Mouse (Mus musculus) hindbrain, postnatal 0 days (tissue): ENCODE results near the gene Amd1. TPM values are rescaled to one million over a fixed set of nuclear protein-coding genes. Genes with fewer than 3 reads are reported as not detected.

Experiments
- ATAC-seq: fragments of 200-750 bp; cut with Nextera tagmentation; 2 replicates; pipeline ENCODE4 v1.8.0; 2017; ENCODE audit warnings: mild to moderate bottlenecking, moderate TSS enrichment, moderate library complexity
- DNase-seq: peaks from one replicate; pipeline ENCODE4 v3.0.0-alpha.2; 2015; ENCODE audit warnings: low spot score
- H3K27ac ChIP-seq: fragments of 300-500 bp; sonication (generic); 2 replicates; pipeline ENCODE4 v1.5.1; 2014; ENCODE audit warnings: mild to moderate bottlenecking
- H3K27me3 ChIP-seq: fragments of 300-500 bp; sonication (generic); 2 replicates; pipeline ENCODE4 v1.6.1; 2014; ENCODE audit warnings: low read length, mixed read lengths; ENCODE audit not compliant: insufficient read depth
- H3K36me3 ChIP-seq: fragments of 300-500 bp; sonication (generic); 2 replicates; pipeline ENCODE4 v1.6.1; 2014; ENCODE audit warnings: low read length, mixed read lengths; ENCODE audit not compliant: insufficient read depth
- H3K4me1 ChIP-seq: fragments of 300-500 bp; sonication (generic); 2 replicates; pipeline ENCODE4 v1.6.1; 2014; ENCODE audit warnings: antibody characterized with exemption, low read length, mixed read lengths; ENCODE audit not compliant: insufficient read depth
- H3K4me2 ChIP-seq: fragments of 300-500 bp; sonication (generic); 2 replicates; pipeline ENCODE4 v1.6.1; 2014; ENCODE audit warnings: low read depth, mild to moderate bottlenecking, low read length, moderate library complexity, mixed read lengths
- H3K4me3 ChIP-seq: fragments of 300-500 bp; sonication (generic); 2 replicates; pipeline ENCODE4 v1.5.1; 2014; ENCODE audit warnings: low read length
- H3K9ac ChIP-seq: fragments of 300-500 bp; sonication (generic); replicated peaks from 2 replicates; pipeline ENCODE4 v1.6.1; 2014; ENCODE audit warnings: mild to moderate bottlenecking, low read length, moderate library complexity, mixed read lengths
- H3K9me3 ChIP-seq: fragments of 300-500 bp; sonication (generic); 2 replicates; pipeline ENCODE4 v1.6.1; 2016; ENCODE audit warnings: low read length, mixed read lengths
- CTCF ChIP-seq: IDR thresholded peaks from 2 replicates; pipeline ENCODE4 v1.5.1; 2016; ENCODE audit warnings: antibody characterized with exemption, control low read depth, low read depth
- WGBS: fragments of 180-500 bp; shearing (Covaris S2); extraction: QIAGEN DNeasy Blood & Tissue Kit; methylation state at CpG from one replicate; pipeline ENCODE4 v1.1.7; 2014; 5-methylcytosine and 5-hydroxymethylcytosine counted together
- polyA plus RNA-seq: library from polyadenylated mRNA; unstranded; fragments of >200 nt; fragmentation: Nextera tagmentation; extraction: Ambion mirVana; gene quantifications from 2 replicates; pipeline ENCODE4 v1.2.1, GENCODE M21; 2015
- total RNA-seq: library from RNA; depleted of rRNA; stranded (reverse); fragments of >200 nt; gene quantifications from 2 replicates; pipeline ENCODE4 v1.2.3, GENCODE M21; 2014

Gene Amd1
- total and polyA plus RNA-seq, 2 experiments from 2014 or later = 30.6 to 57.5 TPM

DNA sequence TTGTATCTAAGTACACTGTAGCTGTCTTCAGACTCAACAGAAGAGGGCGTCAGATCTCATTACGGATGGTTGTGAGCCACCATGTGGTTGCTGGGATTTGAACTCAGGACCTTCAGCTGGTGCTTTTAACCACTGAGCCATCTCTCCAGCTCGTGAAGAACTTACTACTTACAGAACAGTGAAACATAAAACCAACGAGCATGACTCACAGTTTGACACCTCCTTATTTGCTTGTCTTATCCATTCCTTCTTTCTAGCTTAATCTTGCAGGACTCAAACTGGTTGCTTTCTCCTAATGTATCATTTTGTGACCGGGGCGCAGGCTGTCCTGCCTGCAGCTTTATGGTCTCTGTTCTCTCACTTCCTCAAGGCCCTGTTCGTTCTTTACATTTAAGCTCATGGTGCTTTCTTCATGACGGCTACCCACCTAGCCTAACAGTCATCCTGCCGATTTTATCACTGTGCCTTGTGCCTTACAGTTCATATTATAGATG, 45.5 kb upstream of the Amd1 start:
- 82% methylated on average over 9 of the region's 9 CpGs for WGBS
- DNase-seq = no peak
- ATAC-seq = no peak
- TF ChIP-seq CTCF = no peak
- no peaks in the 10 kb centered on the region for H3K27me3 ChIP-seq
- no peaks in the 10 kb centered on the region for H3K36me3 ChIP-seq
- H3K4me2 ChIP-seq = 0 out of 2 replicates have a peak overlapping the region, but pooled peaks have one; percentile 69
- H3K9ac ChIP-seq = no peak overlapping the region
- no peaks in the 10 kb centered on the region for H3K9me3 ChIP-seq
- no peak overlapping the region for H3K27ac ChIP-seq
- H3K4me3 ChIP-seq = no peak overlapping the region
- H3K4me1 ChIP-seq = no peaks in the 10 kb centered on the region

DNA sequence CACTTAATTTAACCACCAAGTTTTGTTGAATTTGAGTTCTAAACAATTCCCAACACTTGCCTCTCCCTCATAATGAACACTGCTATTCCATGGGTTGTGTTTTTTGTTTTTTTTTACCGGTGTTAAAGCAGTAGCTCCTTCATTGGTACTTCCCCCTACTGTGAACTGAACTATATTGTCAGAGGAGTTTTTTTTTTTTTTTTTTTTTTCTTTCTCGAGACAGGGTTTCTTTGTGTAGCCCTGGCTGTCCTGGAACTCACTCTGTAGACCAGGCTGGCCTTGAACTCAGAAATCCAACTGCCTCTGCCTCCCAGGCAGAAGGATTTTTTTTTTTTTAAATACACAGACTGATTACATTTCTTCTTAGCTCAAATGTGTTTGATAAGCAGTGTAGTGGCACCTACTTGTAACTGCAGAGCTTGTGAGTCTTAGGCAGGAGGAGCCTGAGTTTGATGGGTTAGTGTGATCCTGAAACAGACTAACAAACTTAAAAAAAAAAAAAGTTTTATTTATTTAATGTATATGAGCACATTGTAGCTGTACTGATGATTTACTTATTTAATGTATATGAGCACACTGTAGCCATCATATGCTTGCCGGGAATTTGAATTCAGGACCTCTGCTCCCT, 44.9 kb upstream of the Amd1 start:
- no peak for DNase-seq
- no peak for TF ChIP-seq CTCF
- no peaks in the 10 kb centered on the region for H3K9me3 ChIP-seq
- no peak overlapping the region for H3K27ac ChIP-seq
- no peak overlapping the region for H3K9ac ChIP-seq
- no peak overlapping the region for H3K4me3 ChIP-seq
- H3K4me2 ChIP-seq = no peak overlapping the region
- ATAC-seq = no peak
- no peaks in the 10 kb centered on the region for H3K27me3 ChIP-seq
- WGBS = 88% methylated on average over 3 of the region's 3 CpGs
- no peaks in the 10 kb centered on the region for H3K4me1 ChIP-seq
- no peaks in the 10 kb centered on the region for H3K36me3 ChIP-seq

DNA sequence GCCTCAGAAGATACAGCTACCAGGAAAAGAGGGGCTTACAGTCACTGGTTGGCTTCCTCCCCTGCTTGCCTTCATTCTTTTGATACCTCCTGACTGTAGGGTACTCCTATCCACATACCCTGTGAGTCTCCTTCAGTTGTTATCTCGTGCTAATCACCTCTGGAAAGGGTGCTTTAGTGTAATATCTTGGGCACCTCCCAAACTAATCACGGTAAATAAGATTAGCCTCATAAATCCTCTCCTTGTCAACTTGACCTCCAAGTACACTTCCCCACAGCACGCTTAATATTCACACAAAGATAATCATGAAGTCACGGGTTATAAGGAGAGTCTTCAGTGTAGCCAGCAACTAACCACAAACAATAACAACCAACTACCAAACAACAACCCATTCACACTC, 40.0 kb upstream of the Amd1 start:
- no peak for DNase-seq
- 73% methylated on average over 4 of the region's 4 CpGs for WGBS
- no peak overlapping the region for H3K4me3 ChIP-seq
- no peak overlapping the region for H3K9ac ChIP-seq
- H3K27ac ChIP-seq = no peak overlapping the region
- no peaks in the 10 kb centered on the region for H3K36me3 ChIP-seq
- no peak for ATAC-seq
- H3K4me1 ChIP-seq = no peaks in the 10 kb centered on the region
- H3K27me3 ChIP-seq = no peaks in the 10 kb centered on the region
- H3K4me2 ChIP-seq = no peak overlapping the region
- TF ChIP-seq CTCF = no peak
- no peaks in the 10 kb centered on the region for H3K9me3 ChIP-seq

DNA sequence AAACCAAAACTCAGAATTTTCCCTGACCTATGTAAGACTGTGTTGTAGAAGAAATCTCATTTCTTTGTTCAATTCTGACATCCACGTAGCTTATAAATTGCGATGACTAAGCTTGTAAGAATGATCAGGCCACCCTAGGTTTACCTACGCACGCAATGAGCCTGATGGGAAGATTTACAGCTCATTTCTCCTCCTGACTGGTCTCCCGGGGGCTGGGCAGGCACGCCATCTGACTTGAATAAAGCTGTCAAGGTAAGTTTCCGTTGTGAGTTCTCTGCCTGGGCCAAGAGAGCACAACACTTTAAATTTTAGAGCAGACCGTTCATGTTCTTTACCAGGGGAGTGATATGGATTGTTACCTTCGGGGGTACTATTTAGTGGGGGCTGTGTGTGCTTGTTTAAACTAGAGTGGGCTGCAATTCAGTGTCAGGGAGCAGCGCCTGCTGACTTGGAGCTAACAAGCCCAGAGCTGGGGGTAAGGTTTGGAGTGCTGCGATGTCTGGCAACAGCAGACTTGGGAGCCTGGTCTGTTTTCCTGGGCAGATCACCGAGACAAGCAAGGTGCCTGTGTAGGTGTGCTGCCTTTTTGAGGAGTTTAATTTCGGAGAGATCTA, 37.5 kb upstream of the Amd1 start, which contains the start of gene Cdk19:
TSS of gene Cdk19 (plus strand) at position 214 of the 614 bp plus-strand sequence.
- WGBS = 43% methylated on average over 13 of the region's 13 CpGs
- ATAC-seq (no peak), DNase-seq (no peak)
- H3K9ac ChIP-seq = no peak within 1 kb of the TSS
- H3K4me3 ChIP-seq = no peak within 1 kb of the TSS
- H3K27ac ChIP-seq = no peak within 1 kb of the TSS
- no peaks in the 10 kb centered on the region for H3K27me3 ChIP-seq
- H3K9me3 ChIP-seq = no peaks in the 10 kb centered on the region
- no peak within 1 kb of the TSS for H3K4me2 ChIP-seq
- no peaks in the 10 kb centered on the region for H3K36me3 ChIP-seq
- TF ChIP-seq CTCF = no peak
- H3K4me1 ChIP-seq = no peaks in the 10 kb centered on the region

DNA sequence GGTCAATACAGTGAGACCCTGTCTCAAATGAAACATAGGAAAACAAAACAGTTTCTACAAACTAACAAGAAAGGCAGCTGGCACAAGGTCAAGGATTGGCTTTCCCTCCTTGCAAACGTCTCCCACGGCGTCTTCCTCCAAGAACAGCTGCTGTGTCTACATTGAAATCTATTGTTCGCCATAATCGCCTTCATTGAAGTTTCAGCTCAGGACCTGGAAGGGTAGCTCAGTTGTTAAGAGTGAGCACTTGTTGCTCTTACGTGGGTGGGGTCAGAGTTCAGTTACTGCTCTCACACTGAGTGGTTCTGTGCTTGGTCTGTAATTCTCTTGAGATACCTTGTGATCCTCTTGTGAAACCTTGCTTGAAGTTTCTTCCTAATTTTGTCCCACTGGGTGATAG, 30.9 kb upstream of the Amd1 start:
- no peaks in the 10 kb centered on the region for H3K9me3 ChIP-seq
- no peaks in the 10 kb centered on the region for H3K36me3 ChIP-seq
- H3K27me3 ChIP-seq = no peaks in the 10 kb centered on the region
- no peak for ATAC-seq
- no peak overlapping the region for H3K27ac ChIP-seq
- no peak for TF ChIP-seq CTCF
- no peak overlapping the region for H3K4me2 ChIP-seq
- 56% methylated on average over 6 of the region's 6 CpGs for WGBS
- no peak for DNase-seq
- no peaks in the 10 kb centered on the region for H3K4me1 ChIP-seq
- no peak overlapping the region for H3K9ac ChIP-seq
- no peak overlapping the region for H3K4me3 ChIP-seq

GRCm38 (mm10) chr10:40330262-40330661, 28.3 kb upstream of the Amd1 start:
- TF ChIP-seq CTCF = 0 out of 2 replicates have a peak, but pooled peaks have one; percentile 8
- ATAC-seq = no peak

DNA sequence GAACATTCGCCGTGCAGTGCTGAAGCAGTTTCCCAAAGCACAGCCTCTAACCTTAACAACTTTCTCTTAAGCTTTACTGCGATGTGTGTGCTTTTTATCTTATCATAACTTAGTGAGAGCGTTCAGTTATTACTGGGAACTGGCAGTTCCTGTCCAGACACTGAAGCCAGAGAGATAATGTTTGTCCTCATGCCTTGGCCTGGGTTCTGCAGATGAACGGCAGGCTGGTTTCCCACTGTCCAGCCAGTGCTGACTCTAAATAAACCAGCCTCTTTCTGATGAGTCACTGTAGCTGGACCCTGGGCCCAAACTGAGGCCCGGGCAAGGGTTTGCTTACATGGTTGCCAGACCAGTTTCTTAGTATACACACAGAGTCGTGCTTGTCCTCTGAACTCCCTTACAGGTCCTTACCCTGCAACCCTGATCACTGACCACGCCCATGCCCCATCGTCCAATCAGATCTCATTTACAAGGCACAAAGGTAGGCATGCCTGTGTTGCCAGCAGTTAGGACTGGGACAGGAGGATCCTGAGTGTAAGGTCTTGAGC, 26.1 kb upstream of the Amd1 start:
- Histone ChIP-seq H3K36me3 (no peaks in the 10 kb centered on the region), H3K4me1 (no peaks in the 10 kb centered on the region), H3K4me2 (no peak overlapping the region), H3K27ac (no peak overlapping the region), H3K9ac (no peak overlapping the region), H3K9me3 (no peaks in the 10 kb centered on the region), H3K27me3 (no peaks in the 10 kb centered on the region), H3K4me3 (no peak overlapping the region)
- DNase-seq (no peak), ATAC-seq (no peak)
- TF ChIP-seq CTCF = no peak
- WGBS = 83% methylated on average over 9 of the region's 9 CpGs

More at GRCm38 (mm10) chr10:40330262-40330661, 28.3 kb upstream of the Amd1 start:
- Histone ChIP-seq H3K4me1 (no peaks in the 10 kb centered on the region), H3K4me3 (no peak overlapping the region), H3K36me3 (no peaks in the 10 kb centered on the region), H3K4me2 (no peak overlapping the region), H3K9me3 (no peaks in the 10 kb centered on the region), H3K27ac (no peak overlapping the region), H3K9ac (no peak overlapping the region), H3K27me3 (no peaks in the 10 kb centered on the region)
- DNase-seq = no peak
- WGBS = 83% methylated on average over 1 of the region's 1 CpGs
